Mouse (Mus musculus): ENCODE measurements at regions not wholly inside any gene's neighbourhood (a gene's known extent, or its start where the extent isn't known, plus 50 kb on each side); places are given as distances from the start of the nearest gene placed in this dataset.

- TF ChIP-seq CTCF (IDR thresholded peaks at IDR 0.05; ENCODE audit: borderline replicate concordance, insufficient read depth, low read length) (no peak), POLR2A (IDR thresholded peaks at IDR 0.05; ENCODE audit: low read depth, low read length) (no peak)
Observed at GRCm38 (mm10) chr10:102763696-102764095, 251.7 kb downstream of the Rassf9 start.

Data from embryonic fibroblast, embryonic 13.5 days (primary cell).